In the genomic region with DNA sequence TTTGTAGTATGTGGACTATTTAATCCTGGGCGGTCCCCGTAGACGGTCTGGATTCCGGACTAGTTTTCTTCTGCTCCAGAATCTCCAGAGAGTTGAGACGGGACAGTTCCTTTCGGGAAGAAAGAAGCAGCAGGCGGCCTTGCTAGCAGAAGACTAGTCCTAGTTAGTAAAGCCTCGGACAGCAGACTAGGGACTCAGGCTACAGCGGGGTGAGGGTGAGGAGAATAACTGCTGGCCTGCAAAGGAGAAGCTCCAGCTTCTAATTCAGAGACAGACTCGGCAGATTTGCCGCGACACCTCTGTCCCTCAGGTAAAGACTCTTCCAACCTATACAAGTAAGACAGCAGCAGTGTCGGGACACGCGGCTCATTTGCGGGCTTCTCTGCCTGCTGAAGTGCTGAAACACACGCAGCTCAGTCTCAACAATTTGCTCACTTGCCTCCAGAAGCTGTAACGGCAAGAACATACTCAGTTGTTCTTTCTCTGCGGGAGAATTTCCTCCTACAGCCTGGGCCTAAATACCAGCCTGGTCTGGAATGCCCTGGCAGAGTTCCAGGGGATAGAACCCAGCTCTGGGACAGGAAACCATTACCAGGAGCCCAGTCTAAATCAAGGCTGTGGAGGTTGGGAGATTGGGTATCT, we compare ENCODE assay signal across 10 mouse cellular contexts. TPM values are rescaled to one million over a fixed set of nuclear protein-coding genes. Genes with fewer than 3 reads are reported as not detected.
DNase-seq lines count a peak whose midpoint lies in the region; ATAC-seq and TF ChIP-seq lines count a peak whose summit lies in the region.
"Had no signal": no experiment of that assay in that cellular context is flagged by ENCODE, and none has a peak within 500 bp of the region (broad histone marks: within the 10 kb centered on the region; RNA-seq: fewer than 3 reads in every experiment).

No protein-coding gene starts in this region.

- peak overlapping the region; percentile 43 to 53 for H3K4me3 ChIP-seq in heart, embryonic 14.5 days (ENCODE audit: control insufficient read depth in 1 of 2, insufficient read depth in 1 of 2, low read depth in 1 of 2, low read length in 2 of 2)
- peak overlapping the region; percentile 44 for H3K4me3 ChIP-seq in embryonic facial prominence, embryonic 12.5 days
- H3K4me3 ChIP-seq in intestine, postnatal 0 days (ENCODE audit: low read depth, low read length) = peak overlapping the region; percentile 41

- TF ChIP-seq CTCF in intestine, postnatal 0 days (IDR thresholded peaks at IDR 0.05; ENCODE audit: low read depth) = no peak

- under 1% methylated on average over 19 of the region's 19 CpGs for whole genome bisulfite sequencing in heart, embryonic 14.5 days
- WGBS in embryonic facial prominence, embryonic 12.5 days = under 1% methylated on average over 19 of the region's 19 CpGs
- WGBS in intestine, postnatal 0 days = 3% methylated on average over 19 of the region's 19 CpGs

- 0 out of 2 replicates have a peak, but pooled peaks cover 3% of the 10 kb centered on the region for H3K27me3 ChIP-seq in heart, embryonic 14.5 days (ENCODE audit: control insufficient read depth, insufficient read depth, low read length)
- peaks cover 16% of the 10 kb centered on the region; the same call in 1 of the 2 replicates for H3K27me3 ChIP-seq in embryonic facial prominence, embryonic 12.5 days
- H3K27me3 ChIP-seq in intestine, postnatal 0 days (replicated peaks; ENCODE audit: control insufficient read depth, insufficient read depth, low read length) = peaks cover 4% of the 10 kb centered on the region; the same call in 1 of the 2 replicates

- H3K36me3 ChIP-seq in heart, embryonic 14.5 days (ENCODE audit: control insufficient read depth, insufficient read depth, low read length) = no peaks in the 10 kb centered on the region
- no peaks in the 10 kb centered on the region for H3K36me3 ChIP-seq in embryonic facial prominence, embryonic 12.5 days
- no peaks in the 10 kb centered on the region for H3K36me3 ChIP-seq in intestine, postnatal 0 days (ENCODE audit: control insufficient read depth, insufficient read depth)

- ATAC-seq in heart, embryonic 14.5 days (ENCODE audit: insufficient number of reproducible peaks, insufficient read depth, low FRiP score, low read depth) = no peak
- no peak; the same call in 1 of the 2 replicates for ATAC-seq in embryonic facial prominence, embryonic 12.5 days (ENCODE audit: insufficient number of reproducible peaks, insufficient read depth, low FRiP score, low TSS enrichment)
- no peak for ATAC-seq in intestine, postnatal 0 days

- H3K27ac ChIP-seq in heart, embryonic 14.5 days (replicated peaks in 1 of 2; ENCODE audit: control insufficient read depth in 1 of 2, insufficient read depth in 1 of 2, low read depth in 2 of 2, low read length in 2 of 2) = no peak overlapping the region
- no peak overlapping the region for H3K27ac ChIP-seq in embryonic facial prominence, embryonic 12.5 days
- no peak overlapping the region for H3K27ac ChIP-seq in intestine, postnatal 0 days (ENCODE audit: low read depth, low read length)

- peak overlapping the region; percentile 60 for H3K9ac ChIP-seq in heart, embryonic 14.5 days (ENCODE audit: low read length)
- peak overlapping the region; percentile 33; the same call in 1 of the 2 replicates for H3K9ac ChIP-seq in embryonic facial prominence, embryonic 12.5 days
- no peak overlapping the region for H3K9ac ChIP-seq in intestine, postnatal 0 days (ENCODE audit: low read depth, low read length)

- DNase-seq in heart, adult 8-10 months (ENCODE audit: low spot score) = no peak
- peak; percentile 58 for DNase-seq in neural tube, embryonic 10.5 days (ENCODE audit: extremely low spot score, low spot score)
- DNase-seq in thymus, adult 18-20 months = no peak
- no peak for DNase-seq in left cerebral cortex, adult 18-20 months (ENCODE audit: low spot score in 2 of 2)
- DNase-seq in layer of hippocampus, adult 8-10 months (ENCODE audit: low spot score in 2 of 2) = no peak

- H3K9me3 ChIP-seq in heart, embryonic 14.5 days (ENCODE audit: control insufficient read depth, low read length) = no peaks in the 10 kb centered on the region
- no peaks in the 10 kb centered on the region for H3K9me3 ChIP-seq in embryonic facial prominence, embryonic 12.5 days
- no peaks in the 10 kb centered on the region for H3K9me3 ChIP-seq in intestine, postnatal 0 days (ENCODE audit: control insufficient read depth)

- peaks cover 0 to 6% of the 10 kb centered on the region in 2 experiments; a peak in 2 of 4 replicates for H3K4me1 ChIP-seq in heart, embryonic 14.5 days (ENCODE audit: control insufficient read depth in 2 of 2, insufficient read depth in 2 of 2, low read length in 2 of 2)
- H3K4me1 ChIP-seq in embryonic facial prominence, embryonic 12.5 days = peaks cover 7% of the 10 kb centered on the region; the same call in 1 of the 2 replicates
- 0 out of 2 replicates have a peak, but pooled peaks cover 5% of the 10 kb centered on the region for H3K4me1 ChIP-seq in intestine, postnatal 0 days (replicated peaks; ENCODE audit: control insufficient read depth, insufficient read depth, low read length)

- peak overlapping the region; percentile 83 for H3K4me2 ChIP-seq in heart, embryonic 14.5 days (ENCODE audit: low read length)
- peak overlapping the region; percentile 76 for H3K4me2 ChIP-seq in embryonic facial prominence, embryonic 12.5 days (replicated peaks)
- peak overlapping the region; percentile 76 for H3K4me2 ChIP-seq in intestine, postnatal 0 days (replicated peaks; ENCODE audit: low read depth)

RNA-seq across cellular contexts. Expression of a gene that starts 39.9 kb away (rescaled TPM):
- polyA plus RNA-seq in heart, embryonic 14.5 days (2014; fragmentation: Nextera tagmentation; extraction: Ambion mirVana) = not detected in 2 replicates
- total RNA-seq in heart, adult 8-10 months (2022) = not detected
- not detected in 2 replicates for polyA plus RNA-seq in embryonic facial prominence, embryonic 12.5 days (2016; fragmentation: Nextera tagmentation; extraction: Ambion mirVana)
- not detected in 2 replicates for polyA plus RNA-seq in intestine, postnatal 0 days (2015; fragmentation: Nextera tagmentation; extraction: Ambion mirVana)
- total RNA-seq in left cerebral cortex, adult 18-20 months (2021) = not detected
- total RNA-seq in layer of hippocampus, adult 8-10 months (2022) = not detected
- total RNA-seq: MEL had no signal
- polyA plus RNA-seq: large intestine, adult 2 months had no signal

RNA-seq across cellular contexts. Expression of a gene that starts 51.1 kb away (rescaled TPM):
- not detected in 2 replicates for polyA plus RNA-seq in heart, embryonic 14.5 days (2014; fragmentation: Nextera tagmentation; extraction: Ambion mirVana)
- total RNA-seq in heart, adult 8-10 months (2022) = not detected
- polyA plus RNA-seq in embryonic facial prominence, embryonic 12.5 days (2016; fragmentation: Nextera tagmentation; extraction: Ambion mirVana) = not detected in 2 replicates
- not detected in 2 replicates for polyA plus RNA-seq in intestine, postnatal 0 days (2015; fragmentation: Nextera tagmentation; extraction: Ambion mirVana)
- total RNA-seq in left cerebral cortex, adult 18-20 months (2021) = not detected
- not detected for total RNA-seq in layer of hippocampus, adult 8-10 months (2022)
- total RNA-seq: MEL had no signal
- polyA plus RNA-seq: large intestine, adult 2 months had no signal
